ENCODE assay signal across 8 mouse cellular contexts in genomic region chr5:129602071-129602487, GRCm38 (mm10). TPM values are rescaled to one million over a fixed set of nuclear protein-coding genes. Genes with fewer than 3 reads are reported as not detected.
DNase-seq lines count a peak whose midpoint lies in the region; ATAC-seq and TF ChIP-seq lines count a peak whose summit lies in the region.

No protein-coding gene starts in this region.

- H3K9ac ChIP-seq in kidney, embryonic 15.5 days = no peak overlapping the region

- H3K4me3 ChIP-seq in gastrocnemius, adult 2 months = no peak overlapping the region
- H3K4me3 ChIP-seq in kidney, embryonic 15.5 days (replicated peaks) = no peak overlapping the region

- no peaks in the 10 kb centered on the region for H3K27me3 ChIP-seq in kidney, embryonic 15.5 days

- H3K4me1 ChIP-seq in kidney, embryonic 15.5 days = no peaks in the 10 kb centered on the region

- ATAC-seq in kidney, embryonic 15.5 days (replicated peaks; ENCODE audit: low FRiP score) = no peak
- no peak for ATAC-seq in erythroblast, adult 5-6 weeks (replicated peaks; ENCODE audit: low FRiP score, poor library complexity, severe bottlenecking)

- H3K36me3 ChIP-seq in kidney, embryonic 15.5 days = no peaks in the 10 kb centered on the region

- peak; percentile 51 for TF ChIP-seq CTCF in gastrocnemius, adult 2 months (IDR thresholded peaks at IDR 0.05)

- H3K27ac ChIP-seq in gastrocnemius, adult 2 months = no peak overlapping the region
- H3K27ac ChIP-seq in kidney, embryonic 15.5 days = no peak overlapping the region

- 46% methylated on average over 16 of the region's 16 CpGs for WGBS in kidney, embryonic 15.5 days

- no peaks in the 10 kb centered on the region for H3K9me3 ChIP-seq in kidney, embryonic 15.5 days (replicated peaks)

- H3K4me2 ChIP-seq in kidney, embryonic 15.5 days = peak overlapping the region; percentile 32

- intact Hi-C loops in gastrocnemius, adult 2 months (cut with DNase I) = no loop called here

- DNase-seq in gastrocnemius, adult 2 months = no peak
- no peak for DNase-seq in gastrocnemius, postnatal 10 days
- DNase-seq in thymus, postnatal 25 days = peak; percentile 21
- no peak for DNase-seq in thymus, postnatal 36 days
- peak; percentile 81 for DNase-seq in testis, postnatal 10 days (ENCODE audit: low spot score)
- no peak for DNase-seq in spleen, adult 18-20 months

RNA-seq across cellular contexts. Expression of gene Mmp17, which starts 18.1 kb away (rescaled TPM):
- under 1 TPM; 0.26 to 0.39 TPM for total RNA-seq in gastrocnemius, adult 2 months (2021)
- under 1 TPM; 0.80 to 0.95 TPM for total RNA-seq in gastrocnemius, postnatal 10 days (2021)
- polyA plus RNA-seq in kidney, embryonic 15.5 days (2015; fragmentation: Nextera tagmentation; extraction: Ambion mirVana) = 3.9 and 4.1 TPM in 2 replicates
- 0.63 TPM in 1 of 2 replicates, not detected in the other for total RNA-seq in erythroblast, adult 5-6 weeks (2015; ENCODE audit: low replicate concordance)
- total RNA-seq in erythroblast, adult 5-6 weeks (2017; ENCODE audit: low replicate concordance) = 0.43 TPM in 1 of 2 replicates, not detected in the other

Comparison
In these comparisons a context has a peak if more than half of its experiments do, and no peak if none do; other contexts are left out.
1. DNase-seq: peak in thymus, postnatal 25 days (single experiment) and testis, postnatal 10 days (single experiment); none in gastrocnemius, adult 2 months (single experiment), gastrocnemius, postnatal 10 days (single experiment), thymus, postnatal 36 days (0 of 2) and spleen, adult 18-20 months (0 of 2).